Mouse (Mus musculus) brain, embryonic 14.5 days (tissue): ENCODE measurements around the gene Hnrnpa2b1.

Experiments used
- CTCF ChIP-seq: fragments of 200-500 bp; IDR thresholded peaks from 2 replicates; pipeline ENCODE4 v1.5.1; 2012; ENCODE audit warnings: inconsistent platforms, mild to moderate bottlenecking, moderate library complexity, borderline replicate concordance; ENCODE audit not compliant: insufficient read depth, insufficient read length; ENCODE audit errors: extremely low read depth
- POLR2A ChIP-seq: fragments of 200-500 bp; IDR thresholded peaks from 2 replicates; pipeline ENCODE4 v1.6.1; 2012; ENCODE audit warnings: mild to moderate bottlenecking, inconsistent platforms, borderline replicate concordance; ENCODE audit not compliant: poor library complexity, insufficient read depth, insufficient read length, severe bottlenecking; ENCODE audit errors: extremely low read depth

DNA sequence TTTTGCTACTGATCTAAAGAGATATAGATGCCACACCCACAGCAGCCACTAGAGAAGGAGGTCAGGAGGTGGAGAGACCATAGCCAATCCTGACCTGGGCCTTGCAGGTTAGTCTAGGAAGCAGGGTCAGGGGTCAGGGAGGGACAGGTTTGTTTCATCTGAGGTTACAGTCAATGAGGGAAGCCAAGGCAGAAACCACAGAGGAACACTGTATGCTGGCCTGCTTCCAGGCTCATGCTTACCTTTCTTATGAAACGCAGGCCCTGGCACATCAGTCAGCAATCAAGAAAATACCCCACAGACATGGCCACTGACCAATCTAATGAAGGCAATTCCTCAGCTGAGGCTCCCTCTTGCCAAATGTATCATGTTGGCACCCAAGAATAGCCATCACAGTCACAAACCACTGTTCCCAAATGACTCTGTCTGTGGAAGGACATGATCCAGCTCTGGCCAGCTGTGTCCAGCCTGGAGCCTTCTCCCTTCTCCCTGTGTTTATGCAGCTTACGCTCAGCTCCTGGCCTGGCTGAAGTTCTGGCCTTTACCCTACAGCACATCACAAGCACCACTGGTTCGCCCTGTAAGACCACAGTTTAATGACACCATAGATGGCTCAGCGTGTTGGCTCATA lies 52.3 kb downstream of the Hnrnpa2b1 start:
- TF ChIP-seq CTCF (no peak), POLR2A (no peak)
